Mouse (Mus musculus): ENCODE measurements around the gene Gba. TPM values are rescaled to one million over a fixed set of nuclear protein-coding genes. Genes with fewer than 3 reads are reported as not detected.
A peak's percentile ranks its signal among the peaks of the same experiment; 100 is the strongest.

Gene Gba
- polyA plus RNA-seq, 1 experiment from 2014 or later, result 40.1 TPM

DNA sequence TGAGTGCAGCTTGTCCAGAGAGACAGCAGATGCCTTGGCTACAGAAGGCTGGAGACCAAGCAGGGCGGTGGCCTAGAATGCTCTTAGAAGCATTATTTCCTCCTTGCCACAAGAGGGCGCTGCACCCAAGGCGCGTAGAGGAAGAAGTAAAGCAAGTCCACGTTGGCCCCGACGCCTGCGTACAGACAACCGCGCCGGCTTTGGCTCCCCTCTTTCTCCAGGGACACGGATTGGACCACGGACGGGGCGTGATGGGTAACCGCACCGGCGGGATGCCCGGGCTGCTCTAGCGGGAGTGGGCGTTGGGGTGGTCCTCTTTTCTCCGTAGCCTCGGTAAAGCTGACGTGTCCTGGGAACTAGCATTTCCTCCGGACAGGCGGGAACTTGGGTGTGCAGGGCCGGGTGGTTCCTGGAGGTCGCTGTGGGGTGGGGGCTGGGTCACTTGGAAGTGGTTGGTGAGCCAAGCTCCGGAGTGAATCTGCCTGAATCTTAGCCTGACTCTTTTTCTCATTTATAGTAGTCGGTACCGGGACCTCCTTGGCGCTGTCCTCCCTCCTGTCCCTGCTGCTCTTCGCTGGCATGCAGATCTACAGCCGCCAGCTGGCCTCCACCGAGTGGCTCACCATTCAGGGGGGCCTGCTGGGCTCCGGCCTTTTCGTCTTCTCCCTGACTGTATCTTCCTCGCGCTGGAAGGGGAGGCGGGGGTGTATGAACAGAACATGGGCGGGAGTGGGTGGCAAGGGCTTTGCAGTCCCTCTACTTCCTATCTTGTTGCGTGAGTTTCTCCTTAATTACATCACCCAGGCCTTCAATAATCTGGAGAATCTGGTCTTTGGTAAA, 43.8 kb downstream of the Gba start, which contains the start of gene Trim46:
Trim46 (minus strand) TSS at position 49 of the 840 bp plus-strand sequence.
- Histone ChIP-seq H3K27me3 (replicated peaks) (no peaks in the 10 kb centered on the region), H3K4me3 (replicated peaks) (peak within 1 kb of the TSS; percentile 71), H3K4me1 (peaks cover 44% of the 10 kb centered on the region), H3K9ac (peak within 1 kb of the TSS; percentile 75), H3K36me3 (peaks cover 9% of the 10 kb centered on the region; the same call in 1 of the 2 replicates), H3K4me2 (peak within 1 kb of the TSS; percentile 81), H3K27ac (peak within 1 kb of the TSS; percentile 67), H3K9me3 (no peaks in the 10 kb centered on the region)
- under 1% methylated on average over 42 of the region's 42 CpGs for WGBS
- ATAC-seq (ENCODE audit: insufficient read depth, low FRiP score, low read depth), result peak; percentile 63

DNA sequence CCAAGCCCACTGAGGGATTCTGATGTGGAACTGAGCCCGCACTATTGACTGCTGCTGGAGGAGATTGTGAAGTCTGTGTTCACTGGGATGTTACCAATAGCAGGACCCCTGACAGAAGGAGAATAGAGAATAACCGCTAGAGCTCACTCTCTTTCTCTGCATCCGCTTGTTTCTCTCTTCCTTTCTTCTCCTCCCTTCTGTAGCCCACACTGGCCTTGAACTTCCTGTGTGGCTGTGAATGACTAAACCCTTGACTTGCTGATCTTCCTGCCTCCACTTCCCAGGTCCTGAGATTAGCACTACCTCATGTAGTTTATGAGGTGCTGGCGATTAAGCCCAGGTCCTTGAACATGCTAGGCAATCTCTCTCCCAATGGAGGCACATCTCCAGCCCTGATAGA, 44.7 kb downstream of the Gba start:
- ATAC-seq (ENCODE audit: insufficient read depth, low FRiP score, low read depth), result no peak
- Histone ChIP-seq H3K36me3 (peaks cover 9% of the 10 kb centered on the region; the same call in 1 of the 2 replicates), H3K27me3 (replicated peaks) (no peaks in the 10 kb centered on the region), H3K4me3 (replicated peaks) (peak overlapping the region; percentile 71), H3K9me3 (no peaks in the 10 kb centered on the region), H3K4me1 (peaks cover 53% of the 10 kb centered on the region), H3K9ac (no peak overlapping the region), H3K27ac (no peak overlapping the region), H3K4me2 (peak overlapping the region; percentile 81)
- 82% methylated on average over 4 of the region's 4 CpGs for WGBS

DNA sequence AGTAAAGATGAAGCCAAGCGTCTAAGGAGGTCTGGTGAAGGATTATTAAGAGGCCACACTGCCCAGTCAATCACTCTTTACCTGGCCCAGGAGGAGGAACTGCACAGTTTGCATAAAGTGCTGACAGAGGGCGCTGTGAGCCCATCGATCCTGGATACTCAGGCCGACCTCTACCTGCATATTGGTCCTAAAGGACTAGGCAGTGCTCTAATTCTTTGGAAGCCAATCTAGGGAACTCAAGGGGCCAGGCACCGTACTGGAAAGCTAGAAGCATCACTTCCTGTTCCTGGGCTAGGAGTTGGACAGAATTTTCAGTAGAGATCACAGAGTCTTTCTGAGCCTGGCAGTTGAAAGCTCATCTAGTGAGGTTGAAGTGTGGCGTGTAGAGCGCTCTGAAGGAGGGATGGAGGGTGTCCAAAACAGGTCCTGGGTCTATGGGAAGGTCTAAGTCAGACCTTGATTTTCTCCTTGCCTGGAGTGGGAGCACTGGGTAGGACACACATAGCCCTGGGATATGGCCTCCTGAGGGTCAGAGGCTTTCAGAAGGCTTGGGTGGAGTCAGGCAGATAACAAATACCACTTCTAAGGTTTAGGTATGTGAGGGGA, 47.8 kb downstream of the Gba start:
- H3K9me3 ChIP-seq, result no peaks in the 10 kb centered on the region
- H3K36me3 ChIP-seq, result peaks cover 9% of the 10 kb centered on the region; the same call in 1 of the 2 replicates
- no peak for ATAC-seq (ENCODE audit: insufficient read depth, low FRiP score, low read depth)
- H3K9ac ChIP-seq, result no peak overlapping the region
- WGBS, result 18% methylated on average over 7 of the region's 7 CpGs
- peaks cover 33% of the 10 kb centered on the region for H3K4me1 ChIP-seq
- H3K27me3 ChIP-seq (replicated peaks), result no peaks in the 10 kb centered on the region
- H3K27ac ChIP-seq, result 0 out of 2 replicates have a peak overlapping the region, but pooled peaks have one; percentile 37
- H3K4me2 ChIP-seq, result no peak overlapping the region
- no peak overlapping the region for H3K4me3 ChIP-seq (replicated peaks)

GRCm38 (mm10) chr3:89251365-89251895, 48.7 kb downstream of the Gba start:
- H3K4me1 ChIP-seq, result peaks cover 28% of the 10 kb centered on the region
- H3K27ac ChIP-seq, result no peak overlapping the region; the same call in 1 of the 2 replicates
- no peak overlapping the region for H3K9ac ChIP-seq
- peak; percentile 25; the same call in 1 of the 2 replicates for ATAC-seq (ENCODE audit: insufficient read depth, low FRiP score, low read depth)
- peaks cover 9% of the 10 kb centered on the region; the same call in 1 of the 2 replicates for H3K36me3 ChIP-seq
- H3K4me2 ChIP-seq, result peak overlapping the region; percentile 29
- H3K27me3 ChIP-seq (replicated peaks), result no peaks in the 10 kb centered on the region
- no peaks in the 10 kb centered on the region for H3K9me3 ChIP-seq
- WGBS, result 9% methylated on average over 17 of the region's 17 CpGs
- H3K4me3 ChIP-seq (replicated peaks), result 0 out of 2 replicates have a peak overlapping the region, but pooled peaks have one; percentile 2

GRCm38 (mm10) chr3:89254994-89255393, 52.3 kb downstream of the Gba start:
- no peaks in the 10 kb centered on the region for H3K27me3 ChIP-seq (replicated peaks)
- H3K4me2 ChIP-seq, result no peak overlapping the region
- no peak overlapping the region for H3K4me3 ChIP-seq (replicated peaks)
- H3K27ac ChIP-seq, result no peak overlapping the region
- ATAC-seq (ENCODE audit: insufficient read depth, low FRiP score, low read depth), result no peak
- no peaks in the 10 kb centered on the region for H3K36me3 ChIP-seq
- no peak overlapping the region for H3K9ac ChIP-seq
- no peaks in the 10 kb centered on the region for H3K9me3 ChIP-seq
- H3K4me1 ChIP-seq, result peaks cover 20% of the 10 kb centered on the region
- 81% methylated on average over 5 of the region's 5 CpGs for WGBS

DNA sequence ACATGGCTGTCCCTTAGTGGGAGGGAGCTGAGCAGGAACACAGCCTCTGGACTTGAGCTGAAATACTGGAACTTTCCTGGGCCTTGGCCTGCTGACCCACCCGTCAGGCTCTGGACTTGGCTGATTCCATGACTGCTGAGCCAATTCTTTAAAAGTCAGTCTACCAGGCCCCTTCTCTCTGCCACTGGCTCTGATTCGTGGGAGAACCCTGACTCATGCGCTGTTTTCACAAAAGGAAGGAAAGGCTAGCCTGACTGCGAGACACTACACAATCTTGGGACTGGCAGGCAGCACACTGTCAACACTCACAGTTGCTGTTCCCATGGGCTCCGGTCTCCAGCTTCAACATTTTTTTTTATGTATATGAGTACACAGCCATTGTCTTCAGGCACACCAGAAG, 53.4 kb downstream of the Gba start:
- H3K4me2 ChIP-seq, result no peak overlapping the region
- 78% methylated on average over 5 of the region's 5 CpGs for WGBS
- no peaks in the 10 kb centered on the region for H3K36me3 ChIP-seq
- H3K4me1 ChIP-seq, result peaks cover 12% of the 10 kb centered on the region
- no peaks in the 10 kb centered on the region for H3K9me3 ChIP-seq
- ATAC-seq (ENCODE audit: insufficient read depth, low FRiP score, low read depth), result no peak
- H3K4me3 ChIP-seq (replicated peaks), result no peak overlapping the region
- H3K27ac ChIP-seq, result no peak overlapping the region
- no peaks in the 10 kb centered on the region for H3K27me3 ChIP-seq (replicated peaks)
- no peak overlapping the region for H3K9ac ChIP-seq

MicroRNA genes within 50 kb of the gene (microRNA counts, 519-probe panel; counts per million panel counts)
- microRNA mmu-miR-92b, result not detected

Small RNA genes lying within 50 kb of the gene (microRNA-seq; reads per million reads assigned to microRNA genes)
- gene Mir92b, result 214 reads per million, percentile 60 among the genes with 10 or more reads in this experiment

Other genes starting within 250 kb of the Gba start
- 20.3 and 21.0 TPM in 2 replicates for gene Rusc1, start 109.6 kb upstream of the Gba start, polyA plus RNA-seq (2015; fragmentation: Nextera tagmentation; extraction: Ambion mirVana)
- not detected in 2 replicates for gene Gm43738, start 101.8 kb upstream of the Gba start, polyA plus RNA-seq (2015; fragmentation: Nextera tagmentation; extraction: Ambion mirVana)
- 324 and 331 TPM in 2 replicates for gene Fdps, start 101.0 kb upstream of the Gba start, polyA plus RNA-seq (2015; fragmentation: Nextera tagmentation; extraction: Ambion mirVana)
- 16.4 and 19.9 TPM in 2 replicates for gene Pklr, start 66.8 kb upstream of the Gba start, polyA plus RNA-seq (2015; fragmentation: Nextera tagmentation; extraction: Ambion mirVana)
- 2.4 and 2.6 TPM in 2 replicates for gene Hcn3, start 42.7 kb upstream of the Gba start, polyA plus RNA-seq (2015; fragmentation: Nextera tagmentation; extraction: Ambion mirVana)
- gene Clk2, start 38.1 kb upstream of the Gba start, polyA plus RNA-seq (2015; fragmentation: Nextera tagmentation; extraction: Ambion mirVana), result 26.3 and 26.7 TPM in 2 replicates
- 103 and 106 TPM in 2 replicates for gene Scamp3, start 25.5 kb upstream of the Gba start, polyA plus RNA-seq (2015; fragmentation: Nextera tagmentation; extraction: Ambion mirVana)
- gene Fam189b, start 19.8 kb upstream of the Gba start, polyA plus RNA-seq (2015; fragmentation: Nextera tagmentation; extraction: Ambion mirVana), result 21.1 and 22.1 TPM in 2 replicates
- gene Thbs3, start 12.3 kb downstream of the Gba start, polyA plus RNA-seq (2015; fragmentation: Nextera tagmentation; extraction: Ambion mirVana), result 29.0 and 29.2 TPM in 2 replicates
- gene Mtx1, start 24.2 kb downstream of the Gba start, polyA plus RNA-seq (2015; fragmentation: Nextera tagmentation; extraction: Ambion mirVana), result 197 and 199 TPM in 2 replicates
- gene Muc1, start 26.1 kb downstream of the Gba start, polyA plus RNA-seq (2015; fragmentation: Nextera tagmentation; extraction: Ambion mirVana), result 64.2 and 89.1 TPM in 2 replicates
- gene Krtcap2, start 43.0 kb downstream of the Gba start, polyA plus RNA-seq (2015; fragmentation: Nextera tagmentation; extraction: Ambion mirVana), result 374 and 406 TPM in 2 replicates
- 4.6 and 5.9 TPM in 2 replicates for gene Trim46, start 43.4 kb downstream of the Gba start, polyA plus RNA-seq (2015; fragmentation: Nextera tagmentation; extraction: Ambion mirVana)
- gene Dpm3, start 56.4 kb downstream of the Gba start, polyA plus RNA-seq (2015; fragmentation: Nextera tagmentation; extraction: Ambion mirVana), result 129 and 132 TPM in 2 replicates
- gene Slc50a1, start 67.6 kb downstream of the Gba start, polyA plus RNA-seq (2015; fragmentation: Nextera tagmentation; extraction: Ambion mirVana), result 74.4 and 75.3 TPM in 2 replicates
- gene Efna1, start 78.2 kb downstream of the Gba start, polyA plus RNA-seq (2015; fragmentation: Nextera tagmentation; extraction: Ambion mirVana), result 41.4 and 46.1 TPM in 2 replicates
- gene Efna3, start 120.0 kb downstream of the Gba start, polyA plus RNA-seq (2015; fragmentation: Nextera tagmentation; extraction: Ambion mirVana), result 9.5 and 9.6 TPM in 2 replicates
- 17.9 and 19.4 TPM in 2 replicates for gene Efna4, start 135.1 kb downstream of the Gba start, polyA plus RNA-seq (2015; fragmentation: Nextera tagmentation; extraction: Ambion mirVana)
- 44.7 and 53.2 TPM in 2 replicates for gene Adam15, start 147.1 kb downstream of the Gba start, polyA plus RNA-seq (2015; fragmentation: Nextera tagmentation; extraction: Ambion mirVana)
- 0.30 and 0.67 TPM in 2 replicates for gene Dcst2, start 159.0 kb downstream of the Gba start, polyA plus RNA-seq (2015; fragmentation: Nextera tagmentation; extraction: Ambion mirVana)
- gene Dcst1, start 162.3 kb downstream of the Gba start, polyA plus RNA-seq (2015; fragmentation: Nextera tagmentation; extraction: Ambion mirVana), result 0.30 and 0.52 TPM in 2 replicates
- 7.8 and 7.9 TPM in 2 replicates for gene Zbtb7b, start 191.8 kb downstream of the Gba start, polyA plus RNA-seq (2015; fragmentation: Nextera tagmentation; extraction: Ambion mirVana)
- gene Lenep, start 199.9 kb downstream of the Gba start, polyA plus RNA-seq (2015; fragmentation: Nextera tagmentation; extraction: Ambion mirVana), result not detected in 2 replicates
- gene Flad1, start 208.9 kb downstream of the Gba start, polyA plus RNA-seq (2015; fragmentation: Nextera tagmentation; extraction: Ambion mirVana), result 23.6 and 29.4 TPM in 2 replicates
- 409 and 450 TPM in 2 replicates for gene Cks1b, start 215.5 kb downstream of the Gba start, polyA plus RNA-seq (2015; fragmentation: Nextera tagmentation; extraction: Ambion mirVana)
- 84.6 and 103 TPM in 2 replicates for gene Shc1, start 215.5 kb downstream of the Gba start, polyA plus RNA-seq (2015; fragmentation: Nextera tagmentation; extraction: Ambion mirVana)
- 35.1 and 37.1 TPM in 2 replicates for gene Pygo2, start 227.3 kb downstream of the Gba start, polyA plus RNA-seq (2015; fragmentation: Nextera tagmentation; extraction: Ambion mirVana)
- gene Pbxip1, start 233.8 kb downstream of the Gba start, polyA plus RNA-seq (2015; fragmentation: Nextera tagmentation; extraction: Ambion mirVana), result 39.9 and 40.1 TPM in 2 replicates